Mouse (Mus musculus) hindbrain, embryonic 14.5 days (tissue): ENCODE data around the gene Unc45a. TPM values are rescaled to one million over a fixed set of nuclear protein-coding genes. Genes with fewer than 3 reads are reported as not detected.

Experiments
- ATAC-seq: fragments of 200-750 bp; cut with Nextera tagmentation; 2 replicates; pipeline ENCODE4 v1.8.0; 2017; ENCODE audit warnings: moderate number of reproducible peaks, mild to moderate bottlenecking, moderate TSS enrichment, moderate library complexity; ENCODE audit not compliant: low FRiP score
- DNase-seq: peaks from one replicate; pipeline ENCODE4 v3.0.0-alpha.2; 2015; ENCODE audit warnings: low spot score
- H3K27ac ChIP-seq: fragments of 300-500 bp; sonication (generic); 2 replicates; pipeline ENCODE4 v1.5.1; 2014; ENCODE audit warnings: mild to moderate bottlenecking, moderate library complexity
- H3K27me3 ChIP-seq: fragments of 300-500 bp; sonication (generic); 2 replicates; pipeline ENCODE4 v1.6.1; 2014; ENCODE audit warnings: mild to moderate bottlenecking, low read length, mixed read lengths; ENCODE audit not compliant: control insufficient read depth, insufficient read depth
- H3K36me3 ChIP-seq: fragments of 300-500 bp; sonication (generic); replicated peaks from 2 replicates; pipeline ENCODE4 v1.6.1; 2014; ENCODE audit not compliant: control insufficient read depth, insufficient read depth
- H3K4me1 ChIP-seq: fragments of 300-500 bp; sonication (generic); replicated peaks from 2 replicates; pipeline ENCODE4 v1.6.1; 2014; ENCODE audit warnings: antibody characterized with exemption, low read length, mixed read lengths; ENCODE audit not compliant: control insufficient read depth, insufficient read depth
- H3K4me2 ChIP-seq: fragments of 300-500 bp; sonication (generic); replicated peaks from 2 replicates; pipeline ENCODE4 v1.6.1; 2014; ENCODE audit warnings: mild to moderate bottlenecking, moderate library complexity
- H3K4me3 ChIP-seq: fragments of 300-500 bp; sonication (generic); replicated peaks from 2 replicates; pipeline ENCODE4 v1.5.1; 2014; ENCODE audit warnings: mild to moderate bottlenecking, low read length
- H3K9ac ChIP-seq: fragments of 300-500 bp; sonication (generic); 2 replicates; pipeline ENCODE4 v1.6.1; 2014
- H3K9me3 ChIP-seq: fragments of 300-500 bp; sonication (generic); 2 replicates; pipeline ENCODE4 v1.6.1; 2016; ENCODE audit warnings: low read length; ENCODE audit not compliant: control insufficient read depth
- WGBS: fragments of 180-500 bp; shearing (Covaris S2); extraction: QIAGEN DNeasy Blood & Tissue Kit; methylation state at CpG from one replicate; pipeline ENCODE4 v1.1.7; 2014; 5-methylcytosine and 5-hydroxymethylcytosine counted together
- polyA plus RNA-seq: library from polyadenylated mRNA; unstranded; fragments of >200 nt; fragmentation: Nextera tagmentation; extraction: Ambion mirVana; gene quantifications from 2 replicates; pipeline ENCODE4 v1.2.1, GENCODE M21; 2014

Gene Unc45a
- polyA plus RNA-seq, 1 experiment from 2014 or later = 43.3 TPM

DNA sequence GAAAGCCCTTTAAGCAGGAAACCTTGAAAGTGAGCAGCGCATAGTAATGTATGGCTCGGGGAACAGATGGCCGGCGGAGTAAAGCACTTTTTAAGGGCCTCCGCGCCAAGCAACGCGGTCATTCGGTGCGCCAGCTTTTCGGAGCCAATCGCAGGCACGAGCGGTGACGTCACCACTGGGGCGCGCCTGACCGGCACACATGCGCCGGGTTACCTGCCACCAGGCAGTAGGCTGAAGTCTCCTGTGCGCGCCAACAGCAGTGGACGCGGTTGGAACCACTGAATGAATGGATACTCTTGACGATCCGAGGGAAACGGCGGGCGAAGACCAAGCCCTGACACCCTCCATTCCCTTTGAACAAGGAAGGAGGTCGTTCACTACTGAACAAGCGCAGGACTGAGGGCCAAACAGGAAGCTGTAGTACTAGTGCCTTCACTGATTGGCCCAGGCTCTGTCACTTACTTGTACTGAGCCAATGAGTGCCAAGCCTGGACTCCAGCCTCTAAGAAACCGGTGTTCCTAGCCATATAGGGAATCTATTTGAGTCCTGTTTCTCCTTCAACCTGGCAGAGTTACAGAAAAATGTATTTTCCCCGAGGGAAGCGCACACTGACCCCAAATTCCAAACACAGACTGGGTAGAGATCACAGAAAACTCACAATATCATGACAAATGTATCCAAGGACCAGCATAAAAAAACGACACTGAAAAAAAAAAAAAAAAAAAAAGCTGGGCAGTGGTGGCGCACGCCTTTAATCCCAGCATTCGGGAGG lies 16.6 kb downstream of the Unc45a start, which contains the start of gene Rccd1:
TSS of gene Rccd1 (minus strand) at position 412 of the 773 bp plus-strand sequence.
- ATAC-seq = peak; percentile 99
- H3K27ac ChIP-seq = peak within 1 kb of the TSS; percentile 84
- WGBS = 1% methylated on average over 38 of the region's 38 CpGs
- H3K36me3 ChIP-seq = peaks cover 55% of the 10 kb centered on the region
- peaks cover 12% of the 10 kb centered on the region for H3K4me1 ChIP-seq
- no peaks in the 10 kb centered on the region for H3K9me3 ChIP-seq
- H3K27me3 ChIP-seq = no peaks in the 10 kb centered on the region
- DNase-seq = peak; percentile 96
- peak within 1 kb of the TSS; percentile 65 for H3K4me2 ChIP-seq
- H3K9ac ChIP-seq = peak within 1 kb of the TSS; percentile 59
- H3K4me3 ChIP-seq = peak within 1 kb of the TSS; percentile 46

DNA sequence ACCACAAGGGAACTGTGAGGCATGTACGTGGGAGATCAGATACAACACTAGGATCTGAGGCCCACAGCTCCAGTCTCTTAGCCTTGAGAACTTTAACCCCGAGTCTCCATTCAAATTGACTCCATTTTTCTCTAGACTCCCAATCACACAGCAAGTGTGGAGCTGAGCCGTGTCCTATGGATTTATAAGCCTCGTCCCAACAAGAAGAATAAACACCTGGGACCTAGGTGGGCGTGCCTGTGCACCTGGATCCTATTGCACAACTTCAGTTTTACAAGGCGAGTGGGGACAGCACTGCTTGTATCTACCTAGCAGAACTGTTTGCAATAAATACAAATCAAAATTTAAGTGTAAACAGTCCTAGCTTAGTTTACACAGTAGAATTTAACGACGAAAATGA lies 17.5 kb downstream of the Unc45a start:
- Histone ChIP-seq H3K4me2 (peak overlapping the region; percentile 65), H3K27me3 (no peaks in the 10 kb centered on the region), H3K9me3 (no peaks in the 10 kb centered on the region), H3K36me3 (peaks cover 55% of the 10 kb centered on the region), H3K4me3 (peak overlapping the region; percentile 46), H3K4me1 (peaks cover 12% of the 10 kb centered on the region), H3K9ac (peak overlapping the region; percentile 59), H3K27ac (no peak overlapping the region; the same call in 1 of the 2 replicates)
- ATAC-seq (no peak), DNase-seq (no peak)
- 24% methylated on average over 8 of the region's 8 CpGs for WGBS

GRCm38 (mm10) chr7:80319846-80320496 lies 20.8 kb downstream of the Unc45a start:
- Histone ChIP-seq H3K4me3 (no peak overlapping the region), H3K4me2 (no peak overlapping the region), H3K9ac (no peak overlapping the region), H3K27ac (no peak overlapping the region), H3K27me3 (no peaks in the 10 kb centered on the region), H3K4me1 (peaks cover 12% of the 10 kb centered on the region), H3K36me3 (peaks cover 43% of the 10 kb centered on the region), H3K9me3 (no peaks in the 10 kb centered on the region)
- 86% methylated on average over 19 of the region's 19 CpGs for WGBS
- DNase-seq = no peak
- ATAC-seq = no peak

DNA sequence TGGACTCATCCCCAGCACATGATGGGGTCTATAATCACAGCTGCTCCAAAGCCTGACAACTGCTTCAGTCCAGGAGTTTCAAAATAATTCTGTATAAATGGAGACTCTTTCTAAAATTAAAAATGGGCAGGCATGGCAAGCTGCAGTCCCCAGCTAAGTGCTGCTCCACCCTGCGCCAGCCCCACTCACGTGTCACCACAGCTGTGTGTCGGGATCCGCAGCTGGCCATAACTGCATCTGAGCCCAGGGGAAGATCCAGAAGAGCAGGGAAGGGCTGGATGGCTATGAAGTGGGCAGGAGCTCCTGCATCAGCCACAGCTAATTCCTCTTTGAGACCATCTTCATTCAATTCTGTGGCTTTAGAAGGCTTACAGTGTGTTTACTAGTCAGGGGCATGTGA lies 22.1 kb downstream of the Unc45a start:
- Histone ChIP-seq H3K27me3 (no peaks in the 10 kb centered on the region), H3K27ac (no peak overlapping the region), H3K4me1 (peaks cover 12% of the 10 kb centered on the region), H3K9ac (no peak overlapping the region), H3K36me3 (peaks cover 53% of the 10 kb centered on the region), H3K9me3 (no peaks in the 10 kb centered on the region), H3K4me2 (no peak overlapping the region), H3K4me3 (no peak overlapping the region)
- ATAC-seq = no peak
- no peak for DNase-seq
- 89% methylated on average over 4 of the region's 4 CpGs for WGBS

GRCm38 (mm10) chr7:80317439-80318115 lies 23.2 kb downstream of the Unc45a start:
- Histone ChIP-seq H3K27me3 (no peaks in the 10 kb centered on the region), H3K9ac (no peak overlapping the region), H3K27ac (no peak overlapping the region), H3K9me3 (no peaks in the 10 kb centered on the region), H3K36me3 (peaks cover 63% of the 10 kb centered on the region), H3K4me2 (no peak overlapping the region), H3K4me1 (0 out of 2 replicates have a peak, but pooled peaks cover 3% of the 10 kb centered on the region), H3K4me3 (no peak overlapping the region)
- 74% methylated on average over 1 of the region's 1 CpGs for WGBS
- ATAC-seq = no peak
- DNase-seq = no peak

DNA sequence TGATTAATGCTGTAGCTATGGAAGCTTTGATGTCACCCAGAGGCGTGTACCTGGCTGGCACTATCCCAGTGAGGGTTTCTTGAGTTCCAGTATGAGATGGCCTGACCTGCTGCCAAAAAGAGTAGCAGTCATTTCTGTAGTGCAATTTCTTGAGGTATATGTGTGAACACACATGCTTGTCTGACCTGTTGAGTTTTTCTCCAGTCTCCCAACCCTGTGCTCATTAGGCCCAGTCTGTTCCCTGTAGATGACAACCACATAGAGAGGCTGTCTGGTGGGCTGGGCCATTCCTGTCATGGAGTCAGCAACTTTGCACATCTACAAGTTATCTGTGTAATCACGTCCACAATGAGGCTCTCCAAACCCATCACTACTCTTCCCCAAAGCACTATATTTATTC lies 25.1 kb downstream of the Unc45a start:
- WGBS = 92% methylated on average over 2 of the region's 2 CpGs
- ATAC-seq = no peak
- H3K27me3 ChIP-seq = no peaks in the 10 kb centered on the region

GRCm38 (mm10) chr7:80310771-80311170 lies 30.0 kb downstream of the Unc45a start:
- DNase-seq = no peak
- no peaks in the 10 kb centered on the region for H3K4me1 ChIP-seq
- no peak for ATAC-seq
- no peak overlapping the region for H3K4me2 ChIP-seq
- H3K9ac ChIP-seq = no peak overlapping the region
- no peaks in the 10 kb centered on the region for H3K9me3 ChIP-seq
- H3K36me3 ChIP-seq = peaks cover 50% of the 10 kb centered on the region
- 92% methylated on average over 7 of the region's 7 CpGs for WGBS
- no peak overlapping the region for H3K27ac ChIP-seq
- H3K27me3 ChIP-seq = no peaks in the 10 kb centered on the region
- H3K4me3 ChIP-seq = no peak overlapping the region

More for the DNA sequence above, 25.1 kb downstream of the Unc45a start:
- Histone ChIP-seq H3K36me3 (peaks cover 73% of the 10 kb centered on the region), H3K27ac (no peak overlapping the region), H3K9ac (no peak overlapping the region), H3K4me3 (no peak overlapping the region), H3K4me1 (no peaks in the 10 kb centered on the region), H3K4me2 (no peak overlapping the region), H3K9me3 (no peaks in the 10 kb centered on the region)
- no peak for DNase-seq

GRCm38 (mm10) chr7:80307766-80308165 lies 33.0 kb downstream of the Unc45a start:
- DNase-seq = no peak
- ATAC-seq = no peak
- no peak overlapping the region for H3K27ac ChIP-seq
- no peaks in the 10 kb centered on the region for H3K4me1 ChIP-seq
- no peaks in the 10 kb centered on the region for H3K27me3 ChIP-seq
- no peak overlapping the region for H3K4me3 ChIP-seq
- H3K9me3 ChIP-seq = no peaks in the 10 kb centered on the region
- H3K4me2 ChIP-seq = no peak overlapping the region
- WGBS = 88% methylated on average over 3 of the region's 3 CpGs
- H3K36me3 ChIP-seq = peaks cover 38% of the 10 kb centered on the region
- H3K9ac ChIP-seq = no peak overlapping the region

DNA sequence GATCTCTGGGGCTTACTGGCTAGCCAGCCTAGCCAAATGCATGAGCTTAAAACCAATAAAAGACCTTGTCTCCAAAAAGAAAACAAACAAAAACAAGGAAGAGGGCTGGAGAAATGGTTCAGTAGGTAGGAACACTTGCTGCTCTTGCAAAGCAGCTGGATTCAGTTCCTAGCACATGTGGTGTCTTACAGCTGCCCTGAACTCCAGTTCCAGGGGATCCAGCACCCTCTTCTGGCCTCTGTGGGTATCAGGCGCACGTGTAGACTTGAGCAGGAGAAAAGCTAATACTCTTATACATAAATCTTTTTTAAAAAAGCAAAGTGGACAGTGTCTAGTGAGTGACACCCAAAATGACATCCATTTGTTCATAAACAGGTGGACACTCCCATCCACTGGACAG lies 39.3 kb downstream of the Unc45a start:
- 89% methylated on average over 2 of the region's 2 CpGs for WGBS
- H3K9ac ChIP-seq = no peak overlapping the region
- DNase-seq = no peak
- no peaks in the 10 kb centered on the region for H3K9me3 ChIP-seq
- no peak overlapping the region for H3K4me3 ChIP-seq
- peaks cover 28% of the 10 kb centered on the region for H3K36me3 ChIP-seq
- no peak overlapping the region for H3K4me2 ChIP-seq
- no peak for ATAC-seq
- H3K27ac ChIP-seq = no peak overlapping the region
- H3K27me3 ChIP-seq = no peaks in the 10 kb centered on the region
- H3K4me1 ChIP-seq = no peaks in the 10 kb centered on the region
